Mouse (Mus musculus): Measurements from ENCODE around the gene Tmem255b. TPM values are rescaled to one million over a fixed set of nuclear protein-coding genes. Genes with fewer than 3 reads are reported as not detected.

The Tmem255b gene
- polyA plus RNA-seq, 1 experiment from 2014 or later = 0.29 TPM

- DNase-seq (no peak), ATAC-seq (ENCODE audit: low FRiP score, low TSS enrichment) (no peak)
- no peaks in the 10 kb centered on the region for H3K36me3 ChIP-seq (ENCODE audit: control insufficient read depth, insufficient read depth, low read length)
- H3K27ac ChIP-seq (replicated peaks; ENCODE audit: low read depth, low read length) = no peak overlapping the region
- no peak overlapping the region for H3K4me3 ChIP-seq (replicated peaks; ENCODE audit: low read depth, low read length)
- H3K4me2 ChIP-seq (ENCODE audit: low read length) = no peak overlapping the region
- no peak overlapping the region for H3K9ac ChIP-seq (replicated peaks; ENCODE audit: low read length)
- H3K9me3 ChIP-seq (ENCODE audit: control insufficient read depth, low read length) = no peaks in the 10 kb centered on the region
- H3K4me1 ChIP-seq (ENCODE audit: control insufficient read depth, insufficient read depth, low read length) = no peaks in the 10 kb centered on the region
- 0 out of 2 replicates have a peak, but pooled peaks cover 7% of the 10 kb centered on the region for H3K27me3 ChIP-seq (ENCODE audit: control insufficient read depth, insufficient read depth, low read length)
These were observed 4.1 kb upstream of the Tmem255b start for GRCm38 (mm10) chr8:13430866-13431265.

GRCm38 (mm10) chr8:13433130-13433529 is 1.9 kb upstream of the Tmem255b start:
- H3K9me3 ChIP-seq (ENCODE audit: control insufficient read depth, low read length) = no peaks in the 10 kb centered on the region
- H3K27ac ChIP-seq (replicated peaks; ENCODE audit: low read depth, low read length) = no peak overlapping the region
- H3K4me1 ChIP-seq (ENCODE audit: control insufficient read depth, insufficient read depth, low read length) = no peaks in the 10 kb centered on the region
- ATAC-seq (ENCODE audit: low FRiP score, low TSS enrichment) = no peak
- 0 out of 2 replicates have a peak, but pooled peaks cover 7% of the 10 kb centered on the region for H3K27me3 ChIP-seq (ENCODE audit: control insufficient read depth, insufficient read depth, low read length)
- H3K4me2 ChIP-seq (ENCODE audit: low read length) = no peak overlapping the region
- no peak for DNase-seq
- no peaks in the 10 kb centered on the region for H3K36me3 ChIP-seq (ENCODE audit: control insufficient read depth, insufficient read depth, low read length)
- no peak overlapping the region for H3K4me3 ChIP-seq (replicated peaks; ENCODE audit: low read depth, low read length)
- no peak overlapping the region for H3K9ac ChIP-seq (replicated peaks; ENCODE audit: low read length)
- WGBS = 77% methylated on average over 5 of the region's 5 CpGs

DNA sequence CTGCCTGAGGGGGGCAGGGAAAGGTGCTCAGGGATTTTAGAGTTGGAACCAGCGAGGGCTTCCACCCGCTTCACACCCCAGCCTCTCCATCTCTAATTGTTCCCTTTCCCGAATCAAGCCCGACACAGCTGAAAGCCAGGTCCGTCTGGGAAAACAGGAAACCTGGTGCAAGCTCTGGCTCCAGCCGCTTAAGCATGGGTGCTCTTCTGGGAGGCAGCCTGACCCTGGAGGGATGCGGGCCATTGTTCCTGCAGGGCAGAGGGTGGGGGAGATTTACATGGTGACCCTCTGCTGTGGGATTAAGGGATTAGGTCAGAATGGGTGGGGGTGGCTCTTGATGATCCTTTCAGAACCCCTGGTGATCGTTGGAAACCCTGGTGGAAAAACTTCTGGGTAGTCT is 1.1 kb downstream of the Tmem255b start:
- Histone ChIP-seq H3K27me3 (ENCODE audit: control insufficient read depth, insufficient read depth, low read length) (0 out of 2 replicates have a peak, but pooled peaks cover 7% of the 10 kb centered on the region), H3K4me2 (ENCODE audit: low read length) (no peak overlapping the region), H3K4me3 (replicated peaks; ENCODE audit: low read depth, low read length) (no peak overlapping the region), H3K4me1 (ENCODE audit: control insufficient read depth, insufficient read depth, low read length) (no peaks in the 10 kb centered on the region), H3K9me3 (ENCODE audit: control insufficient read depth, low read length) (no peaks in the 10 kb centered on the region), H3K27ac (replicated peaks; ENCODE audit: low read depth, low read length) (no peak overlapping the region), H3K36me3 (ENCODE audit: control insufficient read depth, insufficient read depth, low read length) (no peaks in the 10 kb centered on the region), H3K9ac (replicated peaks; ENCODE audit: low read length) (no peak overlapping the region)
- 6% methylated on average over 8 of the region's 8 CpGs for WGBS
- DNase-seq (no peak), ATAC-seq (ENCODE audit: low FRiP score, low TSS enrichment) (no peak)

DNA sequence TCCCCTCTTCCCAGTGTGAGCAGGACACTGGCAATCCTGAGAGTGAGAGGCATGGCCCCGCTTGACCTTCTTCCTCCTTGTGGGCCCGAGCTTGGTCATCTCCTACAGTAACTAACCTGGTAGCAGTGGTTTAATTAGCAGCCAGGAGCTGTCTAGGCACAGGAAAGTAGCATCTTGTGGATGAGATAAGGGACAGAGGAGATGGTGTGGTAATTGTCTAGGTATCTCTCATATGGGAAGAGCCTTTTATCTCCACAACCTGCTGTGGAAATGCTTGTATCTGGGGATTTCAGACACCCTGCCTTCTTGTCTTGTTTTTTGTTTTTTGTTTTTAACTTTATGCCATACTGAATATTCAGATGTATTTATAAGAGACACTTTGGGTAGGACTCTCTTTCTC is 2.5 kb downstream of the Tmem255b start:
- H3K27ac ChIP-seq (replicated peaks; ENCODE audit: low read depth, low read length) = no peak overlapping the region
- no peak overlapping the region for H3K4me2 ChIP-seq (ENCODE audit: low read length)
- no peaks in the 10 kb centered on the region for H3K9me3 ChIP-seq (ENCODE audit: control insufficient read depth, low read length)
- no peak overlapping the region for H3K4me3 ChIP-seq (replicated peaks; ENCODE audit: low read depth, low read length)
- no peaks in the 10 kb centered on the region for H3K4me1 ChIP-seq (ENCODE audit: control insufficient read depth, insufficient read depth, low read length)
- H3K27me3 ChIP-seq (ENCODE audit: control insufficient read depth, insufficient read depth, low read length) = 0 out of 2 replicates have a peak, but pooled peaks cover 7% of the 10 kb centered on the region
- ATAC-seq (ENCODE audit: low FRiP score, low TSS enrichment) = no peak
- H3K9ac ChIP-seq (replicated peaks; ENCODE audit: low read length) = no peak overlapping the region
- no peak for DNase-seq
- WGBS = 81% methylated on average over 2 of the region's 2 CpGs
- H3K36me3 ChIP-seq (ENCODE audit: control insufficient read depth, insufficient read depth, low read length) = no peaks in the 10 kb centered on the region

GRCm38 (mm10) chr8:13442152-13442551 is 7.2 kb downstream of the Tmem255b start:
- no peak overlapping the region for H3K4me2 ChIP-seq (ENCODE audit: low read length)
- H3K27me3 ChIP-seq (ENCODE audit: control insufficient read depth, insufficient read depth, low read length) = no peaks in the 10 kb centered on the region
- H3K4me3 ChIP-seq (replicated peaks; ENCODE audit: low read depth, low read length) = no peak overlapping the region
- no peak overlapping the region for H3K27ac ChIP-seq (replicated peaks; ENCODE audit: low read depth, low read length)
- WGBS = 95% methylated on average over 2 of the region's 2 CpGs
- no peaks in the 10 kb centered on the region for H3K9me3 ChIP-seq (ENCODE audit: control insufficient read depth, low read length)
- no peak for DNase-seq
- no peak for ATAC-seq (ENCODE audit: low FRiP score, low TSS enrichment)
- no peak overlapping the region for H3K9ac ChIP-seq (replicated peaks; ENCODE audit: low read length)
- no peaks in the 10 kb centered on the region for H3K4me1 ChIP-seq (ENCODE audit: control insufficient read depth, insufficient read depth, low read length)
- no peaks in the 10 kb centered on the region for H3K36me3 ChIP-seq (ENCODE audit: control insufficient read depth, insufficient read depth, low read length)

GRCm38 (mm10) chr8:13446456-13446855 is 11.5 kb downstream of the Tmem255b start:
- H3K4me2 ChIP-seq (ENCODE audit: low read length) = no peak overlapping the region
- H3K27me3 ChIP-seq (ENCODE audit: control insufficient read depth, insufficient read depth, low read length) = no peaks in the 10 kb centered on the region
- no peak overlapping the region for H3K4me3 ChIP-seq (replicated peaks; ENCODE audit: low read depth, low read length)
- H3K36me3 ChIP-seq (ENCODE audit: control insufficient read depth, insufficient read depth, low read length) = no peaks in the 10 kb centered on the region
- H3K9ac ChIP-seq (replicated peaks; ENCODE audit: low read length) = no peak overlapping the region
- WGBS = 93% methylated on average over 6 of the region's 6 CpGs
- no peak overlapping the region for H3K27ac ChIP-seq (replicated peaks; ENCODE audit: low read depth, low read length)
- DNase-seq (no peak), ATAC-seq (ENCODE audit: low FRiP score, low TSS enrichment) (no peak)
- no peaks in the 10 kb centered on the region for H3K9me3 ChIP-seq (ENCODE audit: control insufficient read depth, low read length)
- H3K4me1 ChIP-seq (ENCODE audit: control insufficient read depth, insufficient read depth, low read length) = no peaks in the 10 kb centered on the region

DNA sequence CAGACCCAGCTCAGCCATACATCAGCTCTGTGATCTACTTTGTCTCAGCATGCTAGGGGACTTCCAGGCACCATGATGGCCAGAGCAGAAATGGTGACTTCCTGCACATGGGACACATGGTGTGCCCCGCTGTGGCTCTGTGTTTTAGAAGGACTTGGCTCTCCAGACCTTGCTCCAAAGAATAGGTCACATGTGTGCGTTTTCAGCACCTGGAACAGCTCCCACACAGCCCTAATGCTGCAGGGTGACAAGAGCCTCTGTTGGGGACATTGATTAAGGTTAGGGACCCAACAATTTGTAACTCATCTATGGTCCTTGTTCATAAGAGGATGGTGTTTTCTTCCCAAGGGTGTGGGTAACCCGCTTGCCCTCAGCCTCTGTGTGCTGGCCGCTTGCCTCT is 13.2 kb downstream of the Tmem255b start:
- DNase-seq (no peak), ATAC-seq (ENCODE audit: low FRiP score, low TSS enrichment) (no peak)
- Histone ChIP-seq H3K4me1 (ENCODE audit: control insufficient read depth, insufficient read depth, low read length) (no peaks in the 10 kb centered on the region), H3K27me3 (ENCODE audit: control insufficient read depth, insufficient read depth, low read length) (no peaks in the 10 kb centered on the region), H3K4me2 (ENCODE audit: low read length) (no peak overlapping the region), H3K36me3 (ENCODE audit: control insufficient read depth, insufficient read depth, low read length) (no peaks in the 10 kb centered on the region), H3K9me3 (ENCODE audit: control insufficient read depth, low read length) (no peaks in the 10 kb centered on the region), H3K4me3 (replicated peaks; ENCODE audit: low read depth, low read length) (no peak overlapping the region), H3K9ac (replicated peaks; ENCODE audit: low read length) (no peak overlapping the region), H3K27ac (replicated peaks; ENCODE audit: low read depth, low read length) (no peak overlapping the region)
- WGBS = 60% methylated on average over 4 of the region's 4 CpGs

GRCm38 (mm10) chr8:13451747-13452277 is 16.8 kb downstream of the Tmem255b start:
- ATAC-seq (ENCODE audit: low FRiP score, low TSS enrichment) (no peak), DNase-seq (no peak)
- H3K27me3 ChIP-seq (ENCODE audit: control insufficient read depth, insufficient read depth, low read length) = no peaks in the 10 kb centered on the region
- H3K4me3 ChIP-seq (replicated peaks; ENCODE audit: low read depth, low read length) = no peak overlapping the region
- no peaks in the 10 kb centered on the region for H3K36me3 ChIP-seq (ENCODE audit: control insufficient read depth, insufficient read depth, low read length)
- no peaks in the 10 kb centered on the region for H3K9me3 ChIP-seq (ENCODE audit: control insufficient read depth, low read length)
- H3K4me2 ChIP-seq (ENCODE audit: low read length) = no peak overlapping the region
- 79% methylated on average over 6 of the region's 6 CpGs for WGBS
- H3K27ac ChIP-seq (replicated peaks; ENCODE audit: low read depth, low read length) = no peak overlapping the region
- no peaks in the 10 kb centered on the region for H3K4me1 ChIP-seq (ENCODE audit: control insufficient read depth, insufficient read depth, low read length)
- no peak overlapping the region for H3K9ac ChIP-seq (replicated peaks; ENCODE audit: low read length)

- ATAC-seq (ENCODE audit: low FRiP score, low TSS enrichment) = peak; percentile 41; the same call in 1 of the 2 replicates
- no peak overlapping the region for H3K9ac ChIP-seq (replicated peaks; ENCODE audit: low read length)
- 62% methylated on average over 8 of the region's 8 CpGs for WGBS
These were observed 19.5 kb downstream of the Tmem255b start for GRCm38 (mm10) chr8:13454341-13455113.

More at GRCm38 (mm10) chr8:13454341-13455113, 19.5 kb downstream of the Tmem255b start:
- DNase-seq = peak; percentile 36
- H3K4me1 ChIP-seq (ENCODE audit: control insufficient read depth, insufficient read depth, low read length) = no peaks in the 10 kb centered on the region
- no peak overlapping the region for H3K4me3 ChIP-seq (replicated peaks; ENCODE audit: low read depth, low read length)
- 0 out of 2 replicates have a peak overlapping the region, but pooled peaks have one; percentile 26 for H3K27ac ChIP-seq (replicated peaks; ENCODE audit: low read depth, low read length)
- no peaks in the 10 kb centered on the region for H3K9me3 ChIP-seq (ENCODE audit: control insufficient read depth, low read length)
- H3K27me3 ChIP-seq (ENCODE audit: control insufficient read depth, insufficient read depth, low read length) = no peaks in the 10 kb centered on the region
- H3K36me3 ChIP-seq (ENCODE audit: control insufficient read depth, insufficient read depth, low read length) = no peaks in the 10 kb centered on the region
- H3K4me2 ChIP-seq (ENCODE audit: low read length) = no peak overlapping the region
